Mouse (Mus musculus): ENCODE data around the gene Tas2r116. TPM values are rescaled to one million over a fixed set of nuclear protein-coding genes. Genes with fewer than 3 reads are reported as not detected.

Tas2r116 gene
- polyA plus RNA-seq (2011; ENCODE audit: insufficient read length, low read depth, missing spikeins), result not detected in 2 replicates

DNA sequence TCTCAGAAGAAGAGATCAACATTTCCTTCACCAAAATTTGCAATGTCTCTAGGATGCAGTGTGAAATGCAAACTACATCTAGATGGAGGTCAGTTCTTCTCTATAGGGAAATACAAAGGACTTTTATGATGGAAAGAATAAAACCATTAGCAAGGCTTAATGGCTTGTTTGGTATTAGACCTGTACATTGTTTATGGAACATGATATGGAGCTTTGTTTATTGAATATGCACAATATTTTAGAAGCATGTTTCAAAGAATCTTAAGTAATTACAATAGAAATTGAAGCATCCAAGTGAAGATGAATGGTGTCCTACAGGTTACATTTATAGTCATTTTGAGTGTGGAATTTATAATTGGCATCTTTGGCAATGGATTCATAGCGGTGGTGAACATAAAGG is at the start of gene Tas2r116:
TSS of gene Tas2r116 (plus strand) at position 301 of the 400 bp plus-strand sequence.
- TF ChIP-seq CTCF (IDR thresholded peaks at IDR 0.05; ENCODE audit: borderline replicate concordance, insufficient read depth, low read length) (no peak), POLR2A (IDR thresholded peaks at IDR 0.05; ENCODE audit: low read depth, low read length) (no peak)
- Histone ChIP-seq H3K4me3 (ENCODE audit: insufficient read depth, low read length) (no peak within 1 kb of the TSS), H3K4me1 (ENCODE audit: control insufficient read depth, insufficient read depth, low read length) (no peaks in the 10 kb centered on the region), H3K27ac (ENCODE audit: insufficient read depth, low read length) (no peak within 1 kb of the TSS)

DNA sequence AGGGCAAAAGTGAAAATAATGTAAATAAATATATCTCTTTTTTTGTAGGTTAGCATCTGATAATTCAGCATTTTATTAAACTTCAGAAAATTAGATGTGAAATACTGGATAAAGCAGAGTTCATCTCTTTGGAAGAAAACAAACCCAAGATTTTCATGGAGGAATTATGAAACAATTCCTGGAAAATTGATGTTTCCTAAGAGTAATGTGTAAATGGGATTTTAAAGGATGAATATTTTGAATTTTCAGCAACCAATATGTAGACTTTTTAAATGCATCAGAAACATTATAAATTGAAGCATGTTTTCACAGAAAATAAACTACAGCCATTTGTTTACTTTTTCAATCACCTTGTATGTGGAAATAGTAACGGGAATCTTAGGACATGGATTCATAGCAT is 8.4 kb upstream of the Tas2r116 start, which contains the start of gene Tas2r123:
TSS of gene Tas2r123 (plus strand) at position 301 of the 400 bp plus-strand sequence.
- Histone ChIP-seq H3K4me3 (ENCODE audit: insufficient read depth, low read length) (no peak within 1 kb of the TSS), H3K4me1 (ENCODE audit: control insufficient read depth, insufficient read depth, low read length) (no peaks in the 10 kb centered on the region), H3K27ac (ENCODE audit: insufficient read depth, low read length) (no peak within 1 kb of the TSS)
- TF ChIP-seq CTCF (IDR thresholded peaks at IDR 0.05; ENCODE audit: borderline replicate concordance, insufficient read depth, low read length), result no peak
- TF ChIP-seq POLR2A (IDR thresholded peaks at IDR 0.05; ENCODE audit: low read depth, low read length), result no peak

DNA sequence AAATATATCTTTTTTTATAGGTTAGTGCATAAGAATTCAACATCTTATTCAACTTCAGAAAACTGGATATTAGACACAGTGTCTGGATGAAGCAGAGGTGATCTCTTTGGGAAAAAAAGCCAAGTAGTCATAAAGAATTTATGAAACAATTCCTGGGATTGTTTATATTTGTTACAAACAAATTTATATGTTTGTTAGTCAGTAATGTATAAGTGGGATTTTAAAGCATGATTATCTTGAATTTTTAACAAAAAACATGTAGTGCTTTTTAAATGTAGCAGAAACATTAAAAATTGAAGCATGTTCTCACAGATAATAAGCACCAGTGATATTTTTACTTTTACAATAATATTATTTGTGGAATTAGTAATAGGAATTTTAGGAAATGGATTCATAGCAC is 12.5 kb downstream of the Tas2r116 start, which contains the start of gene Tas2r110:
TSS of gene Tas2r110 (plus strand) at position 301 of the 400 bp plus-strand sequence.
- TF ChIP-seq POLR2A (IDR thresholded peaks at IDR 0.05; ENCODE audit: low read depth, low read length) (no peak), CTCF (IDR thresholded peaks at IDR 0.05; ENCODE audit: borderline replicate concordance, insufficient read depth, low read length) (no peak)
- no peaks in the 10 kb centered on the region for H3K4me1 ChIP-seq (ENCODE audit: control insufficient read depth, insufficient read depth, low read length)
- H3K27ac ChIP-seq (ENCODE audit: insufficient read depth, low read length), result no peak within 1 kb of the TSS
- no peak within 1 kb of the TSS for H3K4me3 ChIP-seq (ENCODE audit: insufficient read depth, low read length)

DNA sequence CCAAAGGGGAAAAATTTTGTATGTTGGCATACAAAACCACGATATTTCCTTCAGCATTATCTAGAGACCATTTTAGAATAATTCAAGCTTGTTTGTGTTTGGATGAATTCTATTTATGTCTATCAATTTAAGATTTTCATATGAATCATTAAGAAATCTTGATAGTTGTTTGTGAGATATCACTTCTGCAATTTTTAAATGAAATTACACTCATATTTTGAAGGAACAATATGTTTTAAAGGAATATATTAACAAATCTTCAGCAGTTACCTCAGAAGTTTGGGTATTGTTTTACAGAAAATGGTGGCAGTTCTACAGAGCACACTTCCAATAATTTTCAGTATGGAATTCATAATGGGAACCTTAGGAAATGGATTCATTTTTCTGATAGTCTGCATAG is 37.5 kb downstream of the Tas2r116 start, which contains the start of gene Tas2r113:
TSS of gene Tas2r113 (plus strand) at position 301 of the 400 bp plus-strand sequence.
- Histone ChIP-seq H3K4me1 (ENCODE audit: control insufficient read depth, insufficient read depth, low read length) (no peaks in the 10 kb centered on the region), H3K4me3 (ENCODE audit: insufficient read depth, low read length) (no peak within 1 kb of the TSS), H3K27ac (ENCODE audit: insufficient read depth, low read length) (no peak within 1 kb of the TSS)
- no peak for TF ChIP-seq CTCF (IDR thresholded peaks at IDR 0.05; ENCODE audit: borderline replicate concordance, insufficient read depth, low read length)
- no peak for TF ChIP-seq POLR2A (IDR thresholded peaks at IDR 0.05; ENCODE audit: low read depth, low read length)

Other genes starting within 250 kb of the Tas2r116 start
- gene A630073D07Rik, start 203.9 kb upstream of the Tas2r116 start, polyA plus RNA-seq (2011; ENCODE audit: insufficient read length, low read depth, missing spikeins), result not detected in 2 replicates
- not detected in 2 replicates for gene Tas2r120, start 198.5 kb upstream of the Tas2r116 start, polyA plus RNA-seq (2011; ENCODE audit: insufficient read length, low read depth, missing spikeins)
- gene Tas2r121, start 154.4 kb upstream of the Tas2r116 start, polyA plus RNA-seq (2011; ENCODE audit: insufficient read length, low read depth, missing spikeins), result not detected in 2 replicates
- gene Tas2r122, start 143.5 kb upstream of the Tas2r116 start, polyA plus RNA-seq (2011; ENCODE audit: insufficient read length, low read depth, missing spikeins), result not detected in 2 replicates
- not detected in 2 replicates for gene Tas2r115, start 117.4 kb upstream of the Tas2r116 start, polyA plus RNA-seq (2011; ENCODE audit: insufficient read length, low read depth, missing spikeins)
- gene Tas2r124, start 100.7 kb upstream of the Tas2r116 start, polyA plus RNA-seq (2011; ENCODE audit: insufficient read length, low read depth, missing spikeins), result not detected in 2 replicates
- not detected in 2 replicates for gene Tas2r102, start 93.3 kb upstream of the Tas2r116 start, polyA plus RNA-seq (2011; ENCODE audit: insufficient read length, low read depth, missing spikeins)
- gene Tas2r136, start 77.3 kb upstream of the Tas2r116 start, polyA plus RNA-seq (2011; ENCODE audit: insufficient read length, low read depth, missing spikeins), result not detected in 2 replicates
- not detected in 2 replicates for gene Tas2r117, start 52.6 kb upstream of the Tas2r116 start, polyA plus RNA-seq (2011; ENCODE audit: insufficient read length, low read depth, missing spikeins)
- gene Tas2r123, start 8.3 kb upstream of the Tas2r116 start, polyA plus RNA-seq (2011; ENCODE audit: insufficient read length, low read depth, missing spikeins), result not detected in 2 replicates
- not detected in 2 replicates for gene Tas2r110, start 12.6 kb downstream of the Tas2r116 start, polyA plus RNA-seq (2011; ENCODE audit: insufficient read length, low read depth, missing spikeins)
- gene Tas2r113, start 37.6 kb downstream of the Tas2r116 start, polyA plus RNA-seq (2011; ENCODE audit: insufficient read length, low read depth, missing spikeins), result not detected in 2 replicates
- gene Tas2r125, start 54.2 kb downstream of the Tas2r116 start, polyA plus RNA-seq (2011; ENCODE audit: insufficient read length, low read depth, missing spikeins), result not detected in 2 replicates
- gene Tas2r129, start 95.7 kb downstream of the Tas2r116 start, polyA plus RNA-seq (2011; ENCODE audit: insufficient read length, low read depth, missing spikeins), result not detected in 2 replicates
- gene Tas2r131, start 102.5 kb downstream of the Tas2r116 start, polyA plus RNA-seq (2011; ENCODE audit: insufficient read length, low read depth, missing spikeins), result not detected in 2 replicates
- not detected in 2 replicates for gene Tas2r109, start 125.5 kb downstream of the Tas2r116 start, polyA plus RNA-seq (2011; ENCODE audit: insufficient read length, low read depth, missing spikeins)
- not detected in 2 replicates for gene Tas2r103, start 181.7 kb downstream of the Tas2r116 start, polyA plus RNA-seq (2011; ENCODE audit: insufficient read length, low read depth, missing spikeins)
- gene Tas2r140, start 200.4 kb downstream of the Tas2r116 start, polyA plus RNA-seq (2011; ENCODE audit: insufficient read length, low read depth, missing spikeins), result not detected in 2 replicates
- 56.1 and 63.3 TPM in 2 replicates for gene Smim10l1, start 249.5 kb downstream of the Tas2r116 start, polyA plus RNA-seq (2011; ENCODE audit: insufficient read length, low read depth, missing spikeins)

Measured in embryonic fibroblast, embryonic 13.5 days (primary cell).